Mouse (Mus musculus) heart, postnatal 0 days (tissue): Measurements from ENCODE around the gene Zkscan6.

Experiments
- CTCF ChIP-seq: IDR thresholded peaks from 2 replicates; pipeline ENCODE4 v1.5.1; 2016; ENCODE audit warnings: antibody characterized with exemption, control low read depth, low read depth
- EP300 ChIP-seq: IDR thresholded peaks from 2 replicates; pipeline ENCODE4 v1.6.1; 2016; ENCODE audit warnings: antibody characterized with exemption, low read depth

DNA sequence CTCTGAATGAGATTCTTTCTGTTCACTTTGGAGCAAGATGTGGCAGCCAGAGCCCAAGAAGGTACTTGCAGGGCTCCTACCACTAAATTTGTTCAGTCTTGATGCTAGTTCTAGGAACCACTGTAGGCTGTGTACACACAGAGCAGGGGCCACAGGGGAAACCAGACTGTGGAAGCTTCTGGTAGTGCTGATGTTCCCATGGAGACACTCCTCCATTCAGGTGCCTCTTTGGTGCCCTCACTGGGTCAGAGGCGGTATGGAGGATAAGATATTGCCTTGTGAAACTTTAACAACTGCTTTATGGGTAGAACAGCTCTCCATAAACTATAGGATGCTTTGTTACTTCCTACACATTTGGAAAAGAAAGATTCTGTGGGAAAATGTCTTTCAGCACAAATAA is 45.1 kb downstream of the Zkscan6 start:
- TF ChIP-seq CTCF (peak; percentile 42), EP300 (no peak)
